Mouse (Mus musculus): ENCODE measurements at regions not wholly inside any gene's neighbourhood (a gene's known extent, or its start where the extent isn't known, plus 50 kb on each side); places are given as distances from the start of the nearest gene placed in this dataset.

DNA sequence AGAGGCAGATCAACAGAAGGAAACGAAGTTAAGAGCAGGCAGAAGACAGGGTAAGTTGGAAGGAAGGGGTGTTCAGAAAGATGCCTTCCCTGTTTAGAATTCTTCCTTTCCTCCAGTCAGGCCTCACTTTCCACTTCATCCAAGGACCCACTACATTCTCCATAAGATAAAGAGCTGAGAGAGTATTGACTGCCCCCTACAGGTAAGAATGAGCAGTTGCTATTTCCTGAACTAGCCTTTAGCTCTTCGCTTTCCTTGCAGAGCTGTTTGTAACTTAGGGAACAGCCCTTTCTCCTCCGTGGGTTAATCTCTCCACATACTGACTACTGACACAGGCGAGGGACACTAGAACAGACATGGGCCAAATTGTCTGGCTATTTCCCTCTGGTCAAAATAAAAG lies 273.1 kb downstream of the Atp23 start:
- no peak overlapping the region for H3K9ac ChIP-seq
- H3K36me3 ChIP-seq = no peaks in the 10 kb centered on the region
- H3K27me3 ChIP-seq = no peaks in the 10 kb centered on the region
- no peak for DNase-seq
- H3K4me3 ChIP-seq (replicated peaks) = no peak overlapping the region
- H3K4me2 ChIP-seq = no peak overlapping the region
- no peak overlapping the region for H3K27ac ChIP-seq
- no peak for ATAC-seq (ENCODE audit: low read depth)
- no peaks in the 10 kb centered on the region for H3K4me1 ChIP-seq (replicated peaks)
- no peaks in the 10 kb centered on the region for H3K9me3 ChIP-seq (replicated peaks)
- 28% methylated on average over 4 of the region's 4 CpGs for WGBS (ENCODE audit: insufficient replicate concordance)

- no peak overlapping the region for H3K27ac ChIP-seq
- H3K9ac ChIP-seq = no peak overlapping the region
- no peaks in the 10 kb centered on the region for H3K27me3 ChIP-seq
- no peaks in the 10 kb centered on the region for H3K4me1 ChIP-seq (replicated peaks)
- 46% methylated on average over 7 of the region's 7 CpGs for WGBS (ENCODE audit: insufficient replicate concordance)
- H3K36me3 ChIP-seq = no peaks in the 10 kb centered on the region
- H3K4me2 ChIP-seq = no peak overlapping the region
- ATAC-seq (ENCODE audit: low read depth) (no peak), DNase-seq (no peak)
- no peak overlapping the region for H3K4me3 ChIP-seq (replicated peaks)
- no peaks in the 10 kb centered on the region for H3K9me3 ChIP-seq (replicated peaks)
These were observed 275.7 kb downstream of the Atp23 start for GRCm38 (mm10) chr10:126625466-126625865.

DNA sequence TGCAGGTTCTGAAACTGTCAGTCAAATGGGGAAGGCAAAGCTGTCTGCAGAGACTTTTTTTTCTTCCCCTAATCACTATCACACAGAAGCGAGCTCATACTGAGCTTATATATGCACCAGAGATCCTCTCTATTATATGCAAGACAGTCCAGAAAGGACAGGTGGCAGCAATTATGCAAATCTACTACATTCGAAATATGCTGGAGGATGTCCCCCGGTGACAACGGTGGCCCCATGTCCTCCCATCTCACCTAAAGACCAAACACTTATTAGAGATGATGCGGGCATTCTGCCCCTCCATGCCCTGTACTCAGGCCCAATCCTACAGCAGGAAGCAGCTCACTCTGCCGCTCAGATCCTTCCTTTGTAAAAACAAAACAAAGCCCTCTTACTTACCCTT lies 280.4 kb downstream of the Atp23 start:
- Histone ChIP-seq H3K9ac (no peak overlapping the region), H3K36me3 (no peaks in the 10 kb centered on the region), H3K4me1 (replicated peaks) (no peaks in the 10 kb centered on the region), H3K27ac (no peak overlapping the region), H3K27me3 (no peaks in the 10 kb centered on the region), H3K4me3 (replicated peaks) (no peak overlapping the region), H3K4me2 (no peak overlapping the region), H3K9me3 (replicated peaks) (no peaks in the 10 kb centered on the region)
- 63% methylated on average over 6 of the region's 6 CpGs for WGBS (ENCODE audit: insufficient replicate concordance)
- DNase-seq (no peak), ATAC-seq (ENCODE audit: low read depth) (no peak)

DNA sequence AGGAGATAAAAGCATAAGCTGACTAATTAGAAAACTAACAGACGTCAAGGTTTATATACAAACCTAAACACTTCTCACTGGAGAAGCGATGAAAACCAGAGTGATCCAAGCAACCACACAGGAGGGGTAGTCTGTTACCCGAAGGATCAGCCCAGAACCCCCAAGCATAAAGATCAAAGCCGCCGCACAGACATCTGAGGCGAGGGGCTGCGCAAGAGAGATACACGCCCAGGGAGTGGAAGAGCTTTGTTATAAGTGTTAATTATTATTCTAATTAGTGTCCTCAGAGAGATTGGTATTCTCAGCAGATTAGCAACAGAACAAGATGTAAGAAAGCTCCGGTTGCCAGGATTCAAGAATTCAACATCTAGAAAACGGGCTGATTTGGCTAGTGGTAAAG lies 281.2 kb downstream of the Atp23 start:
- H3K9ac ChIP-seq = no peak overlapping the region
- no peak for ATAC-seq (ENCODE audit: low read depth)
- H3K36me3 ChIP-seq = no peaks in the 10 kb centered on the region
- H3K27me3 ChIP-seq = no peaks in the 10 kb centered on the region
- no peak for DNase-seq
- 46% methylated on average over 10 of the region's 10 CpGs for WGBS (ENCODE audit: insufficient replicate concordance)
- no peaks in the 10 kb centered on the region for H3K9me3 ChIP-seq (replicated peaks)
- no peak overlapping the region for H3K27ac ChIP-seq
- no peak overlapping the region for H3K4me3 ChIP-seq (replicated peaks)
- no peaks in the 10 kb centered on the region for H3K4me1 ChIP-seq (replicated peaks)
- no peak overlapping the region for H3K4me2 ChIP-seq

DNA sequence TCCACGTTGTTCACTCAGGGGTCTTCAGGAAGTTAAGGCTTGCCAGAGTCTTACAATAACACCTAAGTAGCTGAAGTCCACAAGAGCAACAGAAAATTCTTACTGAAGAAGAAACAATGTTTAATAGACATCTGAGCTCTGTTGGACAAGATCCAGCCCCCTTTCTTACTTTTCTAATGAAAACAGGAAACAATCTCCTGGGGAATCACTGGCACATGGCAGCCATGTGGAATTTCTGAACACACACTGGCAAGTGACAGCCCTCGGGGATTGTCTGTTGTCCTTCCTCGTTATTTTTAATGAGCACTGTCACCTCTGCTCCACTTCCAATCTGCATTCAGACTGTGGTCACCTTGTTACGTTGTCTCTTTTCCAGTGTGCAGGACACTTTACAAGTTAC lies 288.9 kb downstream of the Atp23 start:
- no peak for ATAC-seq (ENCODE audit: low read depth)

DNA sequence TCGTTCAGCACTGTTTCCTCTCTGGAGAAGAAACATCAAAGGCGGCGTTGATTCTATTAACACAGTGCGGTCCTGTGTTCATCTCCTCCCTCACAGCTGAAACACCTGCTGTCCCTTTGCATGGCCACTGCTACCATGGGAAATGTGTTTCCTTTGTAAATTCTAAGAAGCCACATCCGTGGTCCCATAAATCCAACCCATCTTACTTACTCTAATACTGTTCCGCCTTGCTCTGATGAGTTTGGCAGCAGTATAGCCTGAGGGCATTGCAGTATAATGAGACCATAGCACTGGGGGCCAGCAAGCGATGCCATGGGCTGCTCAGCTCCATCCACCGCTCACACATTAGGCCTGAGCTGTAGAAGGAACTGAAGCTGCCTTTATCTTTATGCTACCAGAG lies 290.6 kb downstream of the Atp23 start:
- H3K9me3 ChIP-seq (replicated peaks) = peaks cover 4% of the 10 kb centered on the region; the same call in 1 of the 2 replicates
- no peaks in the 10 kb centered on the region for H3K27me3 ChIP-seq
- no peaks in the 10 kb centered on the region for H3K36me3 ChIP-seq
- DNase-seq (no peak), ATAC-seq (ENCODE audit: low read depth) (no peak)
- no peak overlapping the region for H3K27ac ChIP-seq
- H3K9ac ChIP-seq = no peak overlapping the region
- H3K4me1 ChIP-seq (replicated peaks) = no peaks in the 10 kb centered on the region
- WGBS (ENCODE audit: insufficient replicate concordance) = 74% methylated on average over 8 of the region's 8 CpGs
- H3K4me3 ChIP-seq (replicated peaks) = no peak overlapping the region
- H3K4me2 ChIP-seq = no peak overlapping the region

More for the DNA sequence above, 288.9 kb downstream of the Atp23 start:
- Histone ChIP-seq H3K36me3 (no peaks in the 10 kb centered on the region), H3K4me2 (no peak overlapping the region), H3K27ac (no peak overlapping the region), H3K4me3 (replicated peaks) (no peak overlapping the region), H3K9me3 (replicated peaks) (peaks cover 4% of the 10 kb centered on the region; the same call in 1 of the 2 replicates), H3K4me1 (replicated peaks) (no peaks in the 10 kb centered on the region), H3K9ac (no peak overlapping the region), H3K27me3 (no peaks in the 10 kb centered on the region)
- DNase-seq = no peak
- WGBS (ENCODE audit: insufficient replicate concordance) = 49% methylated on average over 4 of the region's 4 CpGs

- 56% methylated on average over 2 of the region's 2 CpGs for whole genome bisulfite sequencing (ENCODE audit: insufficient replicate concordance)
- no peak for DNase-seq
- Histone ChIP-seq H3K4me3 (replicated peaks) (no peak overlapping the region), H3K9me3 (replicated peaks) (peaks cover 6% of the 10 kb centered on the region; the same call in 1 of the 2 replicates), H3K4me1 (replicated peaks) (no peaks in the 10 kb centered on the region), H3K36me3 (no peaks in the 10 kb centered on the region), H3K4me2 (no peak overlapping the region), H3K9ac (no peak overlapping the region), H3K27ac (no peak overlapping the region), H3K27me3 (no peaks in the 10 kb centered on the region)
- no peak for ATAC-seq (ENCODE audit: low read depth)
These were observed 301.5 kb downstream of the Atp23 start for GRCm38 (mm10) chr10:126599686-126600085.

GRCm38 (mm10) chr10:126568155-126568554 lies 333.0 kb downstream of the Atp23 start:
- Histone ChIP-seq H3K4me3 (replicated peaks) (no peak overlapping the region), H3K9ac (no peak overlapping the region), H3K4me2 (no peak overlapping the region), H3K9me3 (replicated peaks) (no peaks in the 10 kb centered on the region), H3K27me3 (no peaks in the 10 kb centered on the region), H3K4me1 (replicated peaks) (no peaks in the 10 kb centered on the region), H3K27ac (no peak overlapping the region), H3K36me3 (no peaks in the 10 kb centered on the region)
- WGBS (ENCODE audit: insufficient replicate concordance) = 81% methylated on average over 8 of the region's 8 CpGs
- DNase-seq = no peak
- no peak for ATAC-seq (ENCODE audit: low read depth)

DNA sequence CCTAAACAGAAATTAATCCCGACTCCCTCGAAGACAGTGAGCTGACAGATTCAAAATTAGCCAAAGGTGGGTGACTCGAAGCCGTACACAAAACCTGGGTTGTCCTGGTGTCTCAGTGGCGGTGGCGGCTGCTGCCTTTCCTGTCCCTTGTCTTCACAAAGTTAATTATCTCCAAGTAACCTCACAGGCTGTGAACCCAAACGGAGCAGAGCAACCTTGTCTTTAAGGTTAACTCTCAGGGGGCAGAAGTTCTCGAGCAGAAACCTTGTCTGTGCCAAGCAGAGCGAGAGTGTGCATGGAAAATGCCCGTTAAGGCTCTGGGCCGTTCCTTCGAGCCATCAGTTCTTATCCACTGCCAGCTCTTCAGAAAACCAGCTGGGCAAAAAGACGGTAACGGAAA lies 335.8 kb downstream of the Atp23 start:
- Histone ChIP-seq H3K9ac (no peak overlapping the region), H3K9me3 (replicated peaks) (no peaks in the 10 kb centered on the region), H3K4me2 (no peak overlapping the region), H3K4me3 (replicated peaks) (no peak overlapping the region), H3K27me3 (no peaks in the 10 kb centered on the region), H3K36me3 (no peaks in the 10 kb centered on the region), H3K27ac (no peak overlapping the region), H3K4me1 (replicated peaks) (no peaks in the 10 kb centered on the region)
- ATAC-seq (ENCODE audit: low read depth) (no peak), DNase-seq (no peak)
- 64% methylated on average over 14 of the region's 14 CpGs for WGBS (ENCODE audit: insufficient replicate concordance)

GRCm38 (mm10) chr10:126555080-126555479 lies 346.1 kb downstream of the Atp23 start:
- no peak for ATAC-seq (ENCODE audit: low read depth)
- DNase-seq = no peak
- Histone ChIP-seq H3K9ac (no peak overlapping the region), H3K27me3 (no peaks in the 10 kb centered on the region), H3K9me3 (replicated peaks) (no peaks in the 10 kb centered on the region), H3K27ac (no peak overlapping the region), H3K36me3 (no peaks in the 10 kb centered on the region), H3K4me3 (replicated peaks) (no peak overlapping the region), H3K4me2 (no peak overlapping the region), H3K4me1 (replicated peaks) (no peaks in the 10 kb centered on the region)
- 69% methylated on average over 7 of the region's 7 CpGs for WGBS (ENCODE audit: insufficient replicate concordance)

DNA sequence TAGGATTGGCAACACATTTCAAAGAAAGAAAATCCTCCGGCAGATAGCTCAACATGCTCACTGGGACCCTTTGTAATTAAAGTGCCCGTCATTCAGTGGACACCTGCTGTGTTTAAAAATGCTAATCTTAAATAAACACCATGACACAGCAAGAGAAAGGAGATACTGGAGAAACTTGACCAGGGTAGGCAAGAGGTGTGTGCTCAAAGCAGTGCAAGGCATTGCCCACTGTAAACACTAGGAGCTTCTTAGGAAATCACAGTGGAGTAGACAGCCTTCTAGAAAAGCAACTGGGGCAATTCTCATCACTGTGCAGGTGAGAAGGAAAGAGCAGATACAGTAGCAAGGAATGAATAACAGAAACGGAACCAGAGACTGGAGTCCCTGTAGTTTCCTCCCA lies 369.2 kb downstream of the Atp23 start:
- H3K36me3 ChIP-seq = no peaks in the 10 kb centered on the region
- no peaks in the 10 kb centered on the region for H3K4me1 ChIP-seq (replicated peaks)
- H3K4me2 ChIP-seq = no peak overlapping the region
- ATAC-seq (ENCODE audit: low read depth) (no peak), DNase-seq (no peak)
- no peak overlapping the region for H3K27ac ChIP-seq
- no peak overlapping the region for H3K4me3 ChIP-seq (replicated peaks)
- H3K27me3 ChIP-seq = no peaks in the 10 kb centered on the region
- no peak overlapping the region for H3K9ac ChIP-seq
- 50% methylated on average over 3 of the region's 3 CpGs for WGBS (ENCODE audit: insufficient replicate concordance)
- H3K9me3 ChIP-seq (replicated peaks) = no peaks in the 10 kb centered on the region

DNA sequence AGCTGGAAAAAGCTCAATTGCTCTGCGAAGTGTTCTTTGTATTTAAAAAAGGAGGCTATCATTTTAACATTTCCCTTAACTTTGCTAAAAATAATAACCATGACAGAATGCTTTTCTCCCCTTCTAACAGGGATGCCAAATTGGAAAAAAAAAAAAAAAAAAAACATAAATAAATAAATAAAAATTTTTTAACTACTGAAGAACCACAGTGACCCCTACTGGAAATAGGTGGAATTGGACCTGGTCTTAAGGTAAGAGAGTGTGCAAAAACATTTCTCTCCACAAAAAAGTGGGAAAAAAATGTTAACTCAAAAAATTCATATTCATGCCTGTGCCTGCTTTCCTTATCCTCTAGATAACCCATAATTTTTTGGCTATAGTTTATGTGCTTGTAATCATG lies 369.8 kb downstream of the Atp23 start:
- no peak for ATAC-seq (ENCODE audit: low read depth)
- WGBS (ENCODE audit: insufficient replicate concordance) = 66% methylated on average over 1 of the region's 1 CpGs
- H3K9me3 ChIP-seq (replicated peaks) = no peaks in the 10 kb centered on the region

More for the DNA sequence above, 369.8 kb downstream of the Atp23 start:
- Histone ChIP-seq H3K9ac (no peak overlapping the region), H3K27me3 (no peaks in the 10 kb centered on the region), H3K4me1 (replicated peaks) (no peaks in the 10 kb centered on the region), H3K4me2 (no peak overlapping the region), H3K4me3 (replicated peaks) (no peak overlapping the region), H3K36me3 (no peaks in the 10 kb centered on the region), H3K27ac (no peak overlapping the region)
- no peak for DNase-seq
